Mouse (Mus musculus): ENCODE data around the gene Robo2.

Gene Robo2

DNA sequence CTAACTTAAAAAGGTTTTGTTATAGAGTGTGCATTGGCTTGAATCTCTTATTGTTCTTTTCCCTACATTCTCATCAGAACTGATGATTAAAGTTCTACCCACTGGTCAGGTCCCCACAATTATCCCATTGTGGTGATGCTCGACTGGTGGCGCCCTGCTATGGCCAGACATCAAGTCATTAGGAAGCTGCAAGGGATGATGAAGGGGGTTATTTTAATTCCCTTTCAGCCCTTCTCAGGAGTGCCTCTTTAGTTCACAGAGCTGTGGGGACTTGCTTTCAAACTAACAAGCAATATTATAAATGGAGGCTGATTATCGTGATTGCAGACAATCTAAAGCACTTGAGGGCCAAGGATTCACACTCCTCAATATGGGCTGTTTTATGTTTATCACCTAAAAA is 484.1 kb downstream of the Robo2 start:
- no peak for DNase-seq

DNA sequence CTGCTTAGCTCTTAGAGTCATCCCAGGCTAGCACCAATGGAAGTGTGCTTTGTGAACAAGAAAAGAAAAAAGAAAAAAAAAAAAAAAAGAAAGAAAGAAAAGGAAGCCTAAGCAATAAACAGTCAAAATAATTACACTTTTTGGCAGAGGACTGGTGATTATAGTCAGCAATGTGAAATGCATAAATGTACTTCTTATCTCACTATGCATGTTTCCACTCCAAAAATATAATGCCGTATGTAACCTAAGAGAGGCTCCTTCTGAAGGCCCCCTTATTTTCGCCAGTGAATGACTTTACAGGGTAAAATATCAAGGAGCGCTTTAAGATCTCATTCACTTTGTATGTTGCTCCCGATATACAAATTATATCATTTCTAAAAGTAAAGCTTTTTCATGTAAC is 496.2 kb downstream of the Robo2 start:
- no peak for DNase-seq

DNA sequence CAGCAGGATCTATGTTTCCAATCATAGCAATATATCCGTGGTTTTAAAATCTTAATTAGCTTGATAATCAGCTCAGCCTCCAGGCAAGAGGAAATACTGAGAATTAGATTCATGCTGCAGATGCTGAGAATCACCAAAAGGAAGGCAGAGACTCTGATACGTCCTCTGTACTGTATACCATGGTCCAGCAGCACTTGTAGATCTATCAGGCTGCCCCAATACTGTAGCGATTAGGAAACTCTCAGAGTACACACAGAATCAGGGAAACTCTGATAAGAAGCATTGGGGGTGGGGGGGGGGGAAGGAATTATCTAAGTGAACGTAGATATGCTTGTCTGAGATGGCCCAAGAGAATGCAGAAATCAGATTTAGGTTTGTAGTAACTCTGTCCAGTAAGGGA is 496.7 kb downstream of the Robo2 start:
- no peak for DNase-seq

DNA sequence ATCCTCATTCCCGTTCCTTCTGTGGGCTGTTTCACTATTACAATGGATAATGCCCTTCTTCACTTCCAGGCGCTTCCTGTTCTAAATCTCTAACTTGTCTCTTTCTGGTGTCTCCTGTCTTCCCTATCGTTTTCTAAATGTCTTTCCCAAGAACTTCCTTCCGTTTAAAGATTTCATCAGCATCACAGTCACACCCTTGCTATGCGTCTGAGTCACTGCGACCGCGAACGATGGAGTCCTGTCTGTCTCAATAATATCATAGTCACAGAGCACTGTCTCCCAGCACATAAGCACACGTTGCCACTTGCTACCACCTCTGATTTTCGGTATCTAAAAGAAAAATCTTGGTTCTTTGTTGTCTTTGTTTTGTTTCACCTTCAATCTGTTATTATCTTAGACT is 503.1 kb downstream of the Robo2 start:
- DNase-seq, result no peak

DNA sequence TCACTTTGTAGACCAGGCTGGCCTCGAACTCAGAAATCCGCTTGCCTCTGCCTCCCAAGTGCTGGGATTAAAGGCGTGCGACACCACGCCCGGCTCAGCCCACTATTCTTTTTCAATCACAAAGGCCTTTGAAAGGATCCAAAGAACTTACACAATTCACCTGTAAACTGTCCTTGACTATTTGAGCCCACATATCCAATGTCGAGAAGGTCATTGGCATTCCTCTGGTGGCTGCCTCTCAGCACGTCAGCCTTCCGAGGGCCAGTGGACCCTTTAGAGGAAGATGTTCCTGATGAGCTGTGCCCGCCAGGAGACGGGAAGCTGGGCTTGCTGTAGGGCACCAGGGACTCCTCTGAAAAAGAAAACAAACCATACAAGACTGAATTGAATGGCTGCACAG is 514.8 kb downstream of the Robo2 start:
- DNase-seq, result no peak

DNA sequence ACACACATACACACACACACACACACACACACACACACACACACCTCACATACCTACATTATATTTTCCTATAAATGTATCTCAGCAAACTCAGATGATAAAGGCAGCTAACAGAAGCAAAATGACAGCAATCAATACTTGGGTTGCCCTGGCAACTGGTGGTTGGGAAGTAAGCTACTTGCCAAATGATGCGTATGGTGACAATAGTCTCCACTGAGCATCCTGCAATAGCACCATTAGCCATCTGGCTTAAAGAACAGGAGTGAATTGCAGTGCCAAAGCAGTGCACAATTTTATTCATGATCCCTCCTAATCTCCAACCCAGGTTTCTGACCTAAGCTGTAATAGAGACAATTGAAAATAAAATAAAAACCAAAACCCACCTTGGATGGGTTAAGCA is 529.7 kb downstream of the Robo2 start:
- DNase-seq, result no peak

DNA sequence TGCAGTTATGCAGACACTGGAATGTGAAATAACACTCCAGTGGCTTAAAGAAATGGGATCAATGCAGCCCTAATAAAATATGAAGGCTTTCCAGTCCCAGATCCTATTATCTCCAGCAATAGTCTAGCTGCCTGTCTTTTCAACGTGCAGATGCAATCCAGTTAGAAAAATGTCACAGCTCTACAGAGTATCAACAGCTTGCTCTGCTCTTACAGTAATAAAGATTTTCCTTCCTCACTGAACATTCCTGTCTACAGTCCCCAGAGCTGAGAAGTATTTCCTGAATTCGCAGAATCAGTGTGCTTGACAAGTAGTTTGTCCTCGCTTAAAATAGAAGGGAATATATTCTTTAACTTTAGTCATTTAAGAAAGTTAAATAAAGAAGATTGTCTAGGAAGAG is 533.7 kb downstream of the Robo2 start:
- no peak for DNase-seq

DNA sequence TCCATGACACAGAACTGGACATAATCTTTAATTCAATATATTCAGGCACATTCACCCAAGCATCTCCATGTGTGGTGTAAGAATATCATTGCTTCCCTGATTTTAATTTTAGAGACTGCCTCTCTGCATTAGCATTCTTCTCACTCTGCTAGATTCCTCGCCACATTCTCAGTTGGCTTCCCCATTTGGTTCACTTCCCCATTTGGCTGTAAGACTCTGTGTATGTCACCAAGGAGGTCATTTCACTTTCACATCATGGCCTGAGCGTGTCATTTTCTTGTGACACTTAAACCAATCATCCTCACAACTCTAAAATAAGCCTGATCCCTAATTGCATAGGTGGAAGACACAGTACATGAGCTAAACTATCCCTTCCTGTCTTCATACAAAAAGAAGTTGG is 536.6 kb downstream of the Robo2 start:
- no peak for DNase-seq

DNA sequence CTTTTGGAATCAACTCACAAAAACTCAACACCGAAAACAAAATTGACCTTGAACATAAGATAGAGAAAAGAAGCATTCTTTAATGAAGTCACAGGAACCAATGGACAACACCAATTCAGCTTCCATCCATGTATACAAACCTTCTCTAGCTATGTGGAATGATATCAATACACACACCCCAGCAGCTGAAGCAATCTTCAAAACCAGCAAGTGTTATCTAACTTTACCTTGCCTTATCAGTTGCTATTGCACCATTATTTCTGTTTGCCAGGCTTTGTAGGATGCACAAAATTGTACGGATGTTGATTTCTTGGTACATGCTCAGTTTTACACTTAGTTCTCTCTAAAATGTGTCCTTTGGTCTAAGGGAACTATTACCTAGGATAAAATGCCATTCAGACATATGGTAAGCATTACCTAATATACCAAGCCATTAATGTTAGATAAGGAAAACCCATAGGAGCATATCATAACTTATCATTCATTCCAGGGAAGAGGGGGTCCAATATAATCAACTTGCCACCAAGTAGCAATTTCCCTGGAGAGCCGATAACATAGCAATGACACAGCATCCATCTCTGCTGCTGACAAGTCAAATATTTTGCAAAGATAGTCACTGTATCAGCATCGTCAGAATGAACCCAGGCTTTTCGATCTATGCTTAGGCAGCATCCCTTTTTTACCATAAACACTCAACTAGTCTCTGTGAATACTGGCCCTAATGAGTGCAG is 537.6 kb downstream of the Robo2 start:
- DNase-seq, result no peak

DNA sequence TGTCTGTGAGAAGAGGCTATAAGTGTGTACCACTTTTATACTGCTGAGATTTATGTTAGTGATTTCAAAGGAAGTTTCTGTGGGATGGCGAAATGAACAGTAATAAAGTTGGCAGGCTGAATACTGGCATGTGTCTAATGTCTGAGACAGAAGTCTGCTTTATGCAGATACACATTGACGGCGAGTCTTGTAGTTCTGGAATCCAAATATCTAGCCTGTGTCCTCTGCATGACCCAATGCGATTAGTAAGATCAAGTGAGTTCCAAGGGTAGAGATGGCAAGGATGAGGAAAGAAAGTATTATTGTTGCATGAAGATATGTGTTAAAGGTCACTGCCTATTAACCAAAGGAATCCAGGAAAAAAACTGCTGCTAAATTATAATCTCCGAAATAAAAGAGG is 541.3 kb downstream of the Robo2 start:
- no peak for DNase-seq

DNA sequence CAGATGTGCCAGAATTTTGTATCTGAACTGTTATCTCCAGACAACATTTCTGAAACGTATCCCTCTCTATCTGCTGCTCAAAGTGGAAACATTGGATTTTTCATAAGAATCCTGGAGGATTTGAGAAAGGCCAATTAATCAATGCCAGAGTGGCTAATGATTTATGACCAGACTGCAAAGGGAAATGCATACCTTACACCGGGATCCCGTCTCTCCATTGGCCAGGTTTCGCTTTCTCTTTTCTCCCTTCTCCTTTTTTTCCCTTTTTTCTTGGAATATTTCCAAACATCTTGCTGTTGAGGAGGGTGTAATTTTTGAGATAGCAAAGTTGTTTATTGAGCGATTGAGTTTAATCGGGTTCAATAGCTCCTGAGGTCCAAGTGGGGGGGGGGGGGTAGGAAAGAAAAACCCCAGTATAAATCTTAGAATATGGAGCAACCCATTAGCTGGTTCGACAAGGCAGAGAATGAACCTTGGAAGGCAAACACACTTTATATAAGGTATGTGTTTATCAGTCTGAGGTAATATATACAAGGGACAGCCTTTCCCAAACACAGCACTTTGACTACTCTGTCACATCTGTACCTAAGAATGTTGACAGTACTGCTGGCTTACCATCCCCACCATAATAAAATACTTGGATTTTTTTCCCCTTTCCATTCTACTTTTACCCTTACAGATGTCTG is 542.0 kb downstream of the Robo2 start:
- no peak for DNase-seq

DNA sequence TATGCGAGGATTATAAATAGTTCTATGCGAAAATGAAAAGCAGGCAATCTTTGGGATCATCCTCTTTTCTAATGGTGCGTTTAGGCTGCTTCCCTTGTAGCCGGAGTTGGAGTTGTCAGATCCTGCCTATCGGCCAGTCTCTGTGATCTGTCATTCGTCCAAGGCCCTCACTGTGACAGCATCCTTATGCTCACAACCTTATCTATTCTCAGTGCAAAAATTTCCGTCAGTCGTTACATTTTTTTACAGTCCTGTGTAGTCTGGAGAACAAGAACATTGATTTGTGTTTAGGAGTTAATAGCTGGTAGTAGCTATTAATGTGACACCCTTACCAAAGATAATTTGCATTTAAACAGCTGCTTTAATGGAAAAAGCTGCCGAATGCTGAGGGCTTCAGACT is 547.0 kb downstream of the Robo2 start:
- DNase-seq, result no peak

DNA sequence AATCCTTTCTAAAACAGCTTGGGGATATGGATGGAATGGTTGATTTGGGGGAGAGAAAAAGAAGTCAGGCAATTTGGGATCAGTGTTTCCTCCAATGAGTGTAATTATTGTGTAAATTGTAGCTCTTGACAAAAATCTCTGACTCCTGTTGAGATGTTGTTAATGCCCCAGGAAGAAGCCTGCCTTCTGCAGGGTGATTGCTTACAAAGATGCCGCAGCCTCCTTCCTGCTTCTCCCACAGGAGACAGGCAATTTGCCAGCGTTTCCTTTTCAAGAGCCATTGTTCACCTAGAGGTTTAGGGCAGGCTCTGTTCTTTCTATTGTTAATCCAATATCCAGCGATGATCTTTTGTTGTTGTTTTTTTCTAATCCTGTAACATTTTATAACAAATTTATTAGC is 547.9 kb downstream of the Robo2 start:
- DNase-seq, result no peak

DNA sequence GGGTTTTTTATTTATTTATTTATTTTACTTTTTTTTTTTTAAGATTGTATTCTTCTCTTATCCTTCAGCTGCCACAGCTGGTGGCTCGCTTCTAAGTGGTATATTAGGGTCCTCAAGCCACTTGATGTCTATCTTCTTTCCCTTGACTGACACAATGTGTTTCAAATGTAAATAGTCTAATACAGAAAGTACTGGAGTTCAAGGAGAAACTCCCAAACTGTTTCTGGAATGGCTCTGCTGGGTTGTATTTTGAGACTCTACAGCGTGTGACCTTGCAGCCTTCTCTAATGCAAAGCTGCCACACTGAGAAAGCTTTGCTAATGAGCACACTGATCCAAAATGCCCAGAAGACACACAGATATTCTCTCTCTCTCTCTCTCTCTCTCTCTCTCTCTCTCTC is 552.9 kb downstream of the Robo2 start:
- DNase-seq, result no peak

DNA sequence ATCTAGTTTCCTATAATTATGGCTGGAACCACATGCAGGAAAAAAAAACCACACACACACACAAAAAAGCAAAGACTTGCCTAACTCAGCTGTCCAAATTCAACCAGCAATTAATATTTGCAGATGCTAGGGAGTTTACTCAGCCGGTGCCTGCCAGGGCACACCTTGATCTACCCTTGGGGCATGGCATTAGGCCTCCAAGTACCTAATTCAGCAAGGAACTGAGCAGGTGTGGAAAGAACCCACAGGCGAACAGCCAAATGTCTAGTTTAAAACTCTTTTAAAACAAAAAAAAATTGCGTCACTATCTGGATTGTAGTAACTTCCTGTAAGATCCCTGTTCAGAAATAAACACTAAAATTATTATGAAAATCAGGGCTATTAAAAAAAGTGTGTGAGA is 555.8 kb downstream of the Robo2 start:
- DNase-seq, result no peak

Data from liver (tissue).